23 mouse cellular contexts compared by ENCODE assay signal in the genomic region with DNA sequence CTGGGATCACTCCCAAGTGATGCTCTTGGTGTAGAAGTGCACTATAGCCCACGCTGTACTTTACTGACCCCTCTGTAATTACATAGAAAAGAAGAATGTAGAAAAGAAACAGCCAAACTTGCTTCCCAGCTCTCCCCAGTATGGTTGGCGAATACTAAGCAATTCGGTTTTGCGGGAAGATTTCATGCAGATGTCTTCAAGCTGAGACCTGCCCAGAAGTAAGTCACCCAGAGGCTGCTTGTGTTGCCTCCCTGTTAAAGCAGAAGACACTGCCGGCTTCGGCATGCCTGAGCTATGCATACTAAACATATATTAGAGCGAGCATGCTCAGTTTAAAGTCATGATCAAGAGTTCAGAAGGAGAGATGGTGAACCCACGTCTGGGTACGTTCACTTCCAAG.
DNase-seq lines count a peak whose midpoint lies in the region; ATAC-seq and TF ChIP-seq lines count a peak whose summit lies in the region.
"Had no signal": no experiment of that assay in that cellular context is flagged by ENCODE, and none has a peak within 500 bp of the region (broad histone marks: within the 10 kb centered on the region; RNA-seq: fewer than 3 reads in every experiment).

No protein-coding gene starts in this region.

- H3K27me3 ChIP-seq in embryonic facial prominence, embryonic 11.5 days (ENCODE audit: control insufficient read depth, insufficient read depth, low read length) = no peaks in the 10 kb centered on the region
- no peaks in the 10 kb centered on the region for H3K27me3 ChIP-seq in embryonic facial prominence, embryonic 10.5 days (replicated peaks; ENCODE audit: low read depth, poor library complexity, severe bottlenecking)
- H3K27me3 ChIP-seq in embryonic facial prominence, embryonic 15.5 days = no peaks in the 10 kb centered on the region
- no peaks in the 10 kb centered on the region for H3K27me3 ChIP-seq in limb, embryonic 14.5 days (ENCODE audit: control insufficient read depth, insufficient read depth, low read length)
- no peaks in the 10 kb centered on the region for H3K27me3 ChIP-seq in stomach, postnatal 0 days (ENCODE audit: control insufficient read depth, insufficient read depth, low read length)
- H3K27me3 ChIP-seq in hindbrain, embryonic 11.5 days (ENCODE audit: control insufficient read depth, insufficient read depth, low read length) = no peaks in the 10 kb centered on the region
- H3K27me3 ChIP-seq: heart, embryonic 15.5 days had no signal

- no peak for ATAC-seq in embryonic facial prominence, embryonic 11.5 days (replicated peaks; ENCODE audit: insufficient number of reproducible peaks, low FRiP score, low TSS enrichment, low read depth)
- ATAC-seq in embryonic facial prominence, embryonic 15.5 days (ENCODE audit: insufficient number of reproducible peaks, low FRiP score, low TSS enrichment, low read depth) = no peak
- ATAC-seq in limb, embryonic 14.5 days (ENCODE audit: low FRiP score, low read depth) = no peak
- no peak for ATAC-seq in stomach, postnatal 0 days (ENCODE audit: low FRiP score, low TSS enrichment)
- no peak for ATAC-seq in hindbrain, embryonic 11.5 days (ENCODE audit: low FRiP score)
- ATAC-seq: CD4-positive, CD25-positive, alpha-beta regulatory T cell, adult 4 months; forebrain, embryonic 14.5 days had no signal

- peak; percentile 19 for DNase-seq in embryonic facial prominence, embryonic 11.5 days (ENCODE audit: low spot score)
- no peak for DNase-seq in embryonic facial prominence, embryonic 10.5 days (ENCODE audit: low spot score)
- peak; percentile 31 for DNase-seq in limb, embryonic 14.5 days (ENCODE audit: low spot score)
- DNase-seq in stomach, postnatal 0 days (ENCODE audit: low spot score) = no peak
- no peak for DNase-seq in hindbrain, embryonic 11.5 days (ENCODE audit: low spot score)
- no peak for DNase-seq in adrenal gland, adult 2 months
- DNase-seq: adrenal gland, postnatal 14 days; B cell, adult 2 months; cerebellum, adult 11-12 months; cerebellum, adult 9-10 months; cerebellum, postnatal 36 days; gastrocnemius, adult 2 months; gastrocnemius, postnatal 36 days; heart, adult 18-20 months; heart, postnatal 14 days had no signal

- TF ChIP-seq POLR2A in limb, embryonic 14.5 days (IDR thresholded peaks at IDR 0.05; ENCODE audit: borderline replicate concordance, extremely low read depth, insufficient read depth, insufficient read length) = no peak

- H3K4me2 ChIP-seq in embryonic facial prominence, embryonic 11.5 days (ENCODE audit: low read depth, low read length) = no peak overlapping the region
- H3K4me2 ChIP-seq in embryonic facial prominence, embryonic 15.5 days (replicated peaks) = peak overlapping the region; percentile 15; the same call in 1 of the 2 replicates
- H3K4me2 ChIP-seq in limb, embryonic 14.5 days (replicated peaks; ENCODE audit: low read depth, low read length, severe bottlenecking) = no peak overlapping the region
- H3K4me2 ChIP-seq in stomach, postnatal 0 days (replicated peaks; ENCODE audit: low read depth) = no peak overlapping the region
- no peak overlapping the region for H3K4me2 ChIP-seq in hindbrain, embryonic 11.5 days (replicated peaks; ENCODE audit: low read depth, low read length)
- H3K4me2 ChIP-seq: heart, embryonic 11.5 days; heart, embryonic 15.5 days; hindbrain, embryonic 14.5 days had no signal

- H3K4me1 ChIP-seq in embryonic facial prominence, embryonic 11.5 days (ENCODE audit: control insufficient read depth, insufficient read depth, low read length) = no peaks in the 10 kb centered on the region; the same call in 1 of the 2 replicates
- H3K4me1 ChIP-seq in embryonic facial prominence, embryonic 10.5 days = peaks cover 34% of the 10 kb centered on the region
- peaks cover 41% of the 10 kb centered on the region for H3K4me1 ChIP-seq in embryonic facial prominence, embryonic 15.5 days
- H3K4me1 ChIP-seq in limb, embryonic 14.5 days (ENCODE audit: control insufficient read depth, insufficient read depth, low read length) = peaks cover 29% of the 10 kb centered on the region
- H3K4me1 ChIP-seq in stomach, postnatal 0 days (replicated peaks; ENCODE audit: control insufficient read depth, insufficient read depth) = no peaks in the 10 kb centered on the region
- no peaks in the 10 kb centered on the region for H3K4me1 ChIP-seq in hindbrain, embryonic 11.5 days (replicated peaks; ENCODE audit: control insufficient read depth, insufficient read depth, low read length)
- H3K4me1 ChIP-seq: heart, embryonic 15.5 days had no signal

- H3K9ac ChIP-seq in embryonic facial prominence, embryonic 11.5 days (replicated peaks; ENCODE audit: low read length) = no peak overlapping the region
- no peak overlapping the region for H3K9ac ChIP-seq in embryonic facial prominence, embryonic 15.5 days
- no peak overlapping the region for H3K9ac ChIP-seq in limb, embryonic 14.5 days (ENCODE audit: low read depth, low read length, severe bottlenecking)
- no peak overlapping the region for H3K9ac ChIP-seq in stomach, postnatal 0 days (ENCODE audit: low read length)
- H3K9ac ChIP-seq in hindbrain, embryonic 11.5 days (ENCODE audit: low read depth, low read length) = no peak overlapping the region
- H3K9ac ChIP-seq: heart, embryonic 15.5 days; hindbrain, embryonic 14.5 days had no signal

- no peak for TF ChIP-seq CTCF in stomach, postnatal 0 days (IDR thresholded peaks at IDR 0.05; ENCODE audit: low read depth)

- H3K27ac ChIP-seq in embryonic facial prominence, embryonic 11.5 days (replicated peaks; ENCODE audit: low read depth, low read length) = no peak overlapping the region
- no peak overlapping the region for H3K27ac ChIP-seq in embryonic facial prominence, embryonic 10.5 days (replicated peaks)
- peak overlapping the region; percentile 78 for H3K27ac ChIP-seq in embryonic facial prominence, embryonic 15.5 days (replicated peaks)
- H3K27ac ChIP-seq in limb, embryonic 14.5 days (replicated peaks; ENCODE audit: low read depth, low read length) = 0 out of 2 replicates have a peak overlapping the region, but pooled peaks have one; percentile 19
- H3K27ac ChIP-seq in stomach, postnatal 0 days (replicated peaks) = peak overlapping the region; percentile 58; the same call in 1 of the 2 replicates
- no peak overlapping the region for H3K27ac ChIP-seq in hindbrain, embryonic 11.5 days (ENCODE audit: low read depth, low read length)
- H3K27ac ChIP-seq: gastrocnemius, adult 2 months; heart, embryonic 15.5 days; hindbrain, embryonic 14.5 days had no signal

- no peak overlapping the region for H3K4me3 ChIP-seq in embryonic facial prominence, embryonic 11.5 days (ENCODE audit: low read depth, low read length)
- H3K4me3 ChIP-seq in embryonic facial prominence, embryonic 10.5 days = no peak overlapping the region
- no peak overlapping the region for H3K4me3 ChIP-seq in embryonic facial prominence, embryonic 15.5 days (replicated peaks)
- no peak overlapping the region for H3K4me3 ChIP-seq in limb, embryonic 14.5 days (replicated peaks; ENCODE audit: low read length)
- no peak overlapping the region for H3K4me3 ChIP-seq in stomach, postnatal 0 days (ENCODE audit: low read depth, low read length)
- H3K4me3 ChIP-seq in hindbrain, embryonic 11.5 days (ENCODE audit: low read depth, low read length) = no peak overlapping the region
- H3K4me3 ChIP-seq: forebrain, embryonic 10.5 days; gastrocnemius, adult 2 months; heart, embryonic 15.5 days had no signal

- TF ChIP-seq EP300 in stomach, postnatal 0 days (optimal IDR thresholded peaks at IDR 0.05) = no peak

- H3K36me3 ChIP-seq in embryonic facial prominence, embryonic 11.5 days (replicated peaks; ENCODE audit: control insufficient read depth, insufficient read depth, low read depth, low read length) = no peaks in the 10 kb centered on the region
- H3K36me3 ChIP-seq in embryonic facial prominence, embryonic 10.5 days (replicated peaks) = no peaks in the 10 kb centered on the region
- no peaks in the 10 kb centered on the region for H3K36me3 ChIP-seq in embryonic facial prominence, embryonic 15.5 days
- H3K36me3 ChIP-seq in limb, embryonic 14.5 days (ENCODE audit: control insufficient read depth, insufficient read depth, low read length) = no peaks in the 10 kb centered on the region
- H3K36me3 ChIP-seq in stomach, postnatal 0 days (ENCODE audit: control insufficient read depth, insufficient read depth, low read length) = no peaks in the 10 kb centered on the region
- no peaks in the 10 kb centered on the region for H3K36me3 ChIP-seq in hindbrain, embryonic 11.5 days (ENCODE audit: control insufficient read depth, insufficient read depth, low read length)
- H3K36me3 ChIP-seq: forebrain, embryonic 10.5 days; G1E; heart, embryonic 15.5 days had no signal

- H3K9me3 ChIP-seq in embryonic facial prominence, embryonic 11.5 days (replicated peaks; ENCODE audit: control insufficient read depth, low read length) = no peaks in the 10 kb centered on the region
- H3K9me3 ChIP-seq in embryonic facial prominence, embryonic 10.5 days = no peaks in the 10 kb centered on the region
- H3K9me3 ChIP-seq in embryonic facial prominence, embryonic 15.5 days (replicated peaks) = no peaks in the 10 kb centered on the region
- H3K9me3 ChIP-seq in limb, embryonic 14.5 days (ENCODE audit: control insufficient read depth, low read length) = no peaks in the 10 kb centered on the region
- no peaks in the 10 kb centered on the region for H3K9me3 ChIP-seq in stomach, postnatal 0 days (ENCODE audit: control insufficient read depth, low read length)
- H3K9me3 ChIP-seq in hindbrain, embryonic 11.5 days (ENCODE audit: control insufficient read depth, low read length) = no peaks in the 10 kb centered on the region
- H3K9me3 ChIP-seq: forebrain, embryonic 10.5 days; heart, embryonic 15.5 days had no signal

- WGBS in embryonic facial prominence, embryonic 11.5 days = 81% methylated on average over 9 of the region's 9 CpGs
- WGBS in embryonic facial prominence, embryonic 10.5 days = 83% methylated on average over 9 of the region's 9 CpGs
- 54% methylated on average over 9 of the region's 9 CpGs for WGBS in embryonic facial prominence, embryonic 15.5 days
- 76% methylated on average over 9 of the region's 9 CpGs for WGBS in limb, embryonic 14.5 days
- WGBS in stomach, postnatal 0 days = 64% methylated on average over 9 of the region's 9 CpGs
- 79% methylated on average over 9 of the region's 9 CpGs for WGBS in hindbrain, embryonic 11.5 days

Comparison
In these comparisons a context has a peak if more than half of its experiments do, and no peak if none do; other contexts are left out.
1. DNase-seq: peak in embryonic facial prominence, embryonic 11.5 days (single experiment) and limb, embryonic 14.5 days (single experiment); none in embryonic facial prominence, embryonic 10.5 days (single experiment), stomach, postnatal 0 days (single experiment), hindbrain, embryonic 11.5 days (single experiment) and adrenal gland, adult 2 months (single experiment).
2. H3K27ac ChIP-seq: peak in embryonic facial prominence, embryonic 15.5 days (single experiment), limb, embryonic 14.5 days (single experiment) and stomach, postnatal 0 days (single experiment); none in embryonic facial prominence, embryonic 11.5 days (single experiment), embryonic facial prominence, embryonic 10.5 days (single experiment) and hindbrain, embryonic 11.5 days (single experiment).